In the genomic region with DNA sequence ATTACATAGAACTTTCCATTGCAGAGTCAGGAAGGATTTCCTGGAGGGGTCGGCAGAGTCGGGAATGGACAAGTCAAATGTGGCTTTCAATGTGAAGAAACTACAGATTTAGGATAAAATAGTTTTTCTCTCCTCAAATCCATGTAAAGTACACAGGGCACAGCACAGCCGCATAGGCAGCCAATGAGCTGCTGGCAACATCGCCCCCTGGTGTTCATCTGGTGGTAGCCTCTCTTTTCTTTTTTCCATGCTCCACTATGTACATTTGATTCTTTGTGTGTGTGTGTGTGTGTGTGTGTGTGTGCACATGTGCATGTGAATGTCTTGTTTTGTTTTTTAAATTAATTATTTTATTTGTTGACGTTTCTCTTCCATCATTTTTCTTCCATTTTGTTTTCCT, we compare ENCODE assay signal across 10 mouse cellular contexts.
DNase-seq lines count a peak whose midpoint lies in the region; ATAC-seq and TF ChIP-seq lines count a peak whose summit lies in the region.
"Had no signal": no experiment of that assay in that cellular context is flagged by ENCODE, and none has a peak within 500 bp of the region (broad histone marks: within the 10 kb centered on the region; RNA-seq: fewer than 3 reads in every experiment).

No protein-coding gene starts in this region.

- TF ChIP-seq POLR2A in small intestine, adult 2 months (IDR thresholded peaks at IDR 0.05; ENCODE audit: low read depth, low read length): no peak

- no peak overlapping the region for H3K4me2 ChIP-seq in kidney, embryonic 15.5 days
- H3K4me2 ChIP-seq: embryonic facial prominence, embryonic 15.5 days; neural tube, embryonic 13.5 days had no signal

- no peaks in the 10 kb centered on the region for H3K79me2 ChIP-seq in C2C12 (ENCODE audit: control insufficient read depth, insufficient read depth)

- H3K4me3 ChIP-seq in kidney, embryonic 15.5 days (replicated peaks): no peak overlapping the region
- H3K4me3 ChIP-seq in C2C12 (ENCODE audit: insufficient read depth, poor library complexity, severe bottlenecking): no peak overlapping the region
- H3K4me3 ChIP-seq in small intestine, adult 2 months (ENCODE audit: low read depth, low read length): no peak overlapping the region
- H3K4me3 ChIP-seq: embryonic facial prominence, embryonic 15.5 days; neural tube, embryonic 13.5 days had no signal

- 55% methylated on average over 5 of the region's 5 CpGs for WGBS in kidney, embryonic 15.5 days
- WGBS in small intestine, adult 2 months: 46% methylated on average over 5 of the region's 5 CpGs

- in situ Hi-C loops in Patski (cut with MboI; ENCODE audit: low pct_unique_long_range_greater_than_20kb): no loop called here

- H3K27me3 ChIP-seq in kidney, embryonic 15.5 days: no peaks in the 10 kb centered on the region
- H3K27me3 ChIP-seq in C2C12 (ENCODE audit: control insufficient read depth, insufficient read depth, insufficient read length) (peaks cover 29% of the 10 kb centered on the region), Patski (no peaks in the 10 kb centered on the region)
- no peaks in the 10 kb centered on the region for H3K27me3 ChIP-seq in small intestine, adult 2 months (ENCODE audit: control insufficient read depth, insufficient read depth, low read length)
- H3K27me3 ChIP-seq: embryonic facial prominence, embryonic 15.5 days; neural tube, embryonic 13.5 days had no signal

- CTCF ChIA-PET in Patski (lab: Charles Lee): no interaction called here

- TF ChIP-seq CTCF in C2C12 (IDR thresholded peaks at IDR 0.05; ENCODE audit: control insufficient read depth, insufficient read depth, insufficient read length) (peak; percentile 31), Patski (IDR thresholded peaks at IDR 0.05) (peak; percentile 51)
- peak; percentile 64; the same call in 1 of the 2 replicates for TF ChIP-seq CTCF in small intestine, adult 2 months (IDR thresholded peaks at IDR 0.05; ENCODE audit: extremely low read depth, insufficient read length, insufficient replicate concordance, low read depth, low read length)

- no peak overlapping the region for H3ac ChIP-seq in C2C12 (ENCODE audit: control insufficient read depth, insufficient read length, low read depth)

- H3K9me3 ChIP-seq in kidney, embryonic 15.5 days (replicated peaks): no peaks in the 10 kb centered on the region
- H3K9me3 ChIP-seq: embryonic facial prominence, embryonic 15.5 days; neural tube, embryonic 13.5 days had no signal

- DNase-seq in kidney, adult 18-20 months: peak; percentile 9
- DNase-seq in Patski (ENCODE audit: low read depth, low spot score): no peak
- DNase-seq in embryo, embryonic 11 days: peak; percentile 51
- DNase-seq in frontal cortex, postnatal 36 days (ENCODE audit: low spot score in 2 of 2): no peak
- no peak for DNase-seq in yolk sac, embryonic 10.5 days (ENCODE audit: low spot score)

- no peak overlapping the region for H3K27ac ChIP-seq in kidney, embryonic 15.5 days
- H3K27ac ChIP-seq in small intestine, adult 2 months (ENCODE audit: insufficient read depth, low read depth, low read length): no peak overlapping the region
- H3K27ac ChIP-seq: embryonic facial prominence, embryonic 15.5 days; neural tube, embryonic 13.5 days had no signal

- POLR2A ChIA-PET in Patski (lab: Charles Lee): no interaction called here

- ATAC-seq in kidney, embryonic 15.5 days (replicated peaks; ENCODE audit: low FRiP score): no peak
- ATAC-seq in Patski: no peak

- H3K9ac ChIP-seq in kidney, embryonic 15.5 days: no peak overlapping the region
- H3K9ac ChIP-seq: embryonic facial prominence, embryonic 15.5 days; neural tube, embryonic 13.5 days had no signal

- no peaks in the 10 kb centered on the region for H3K79me3 ChIP-seq in C2C12 (ENCODE audit: low read depth)

- H3K36me3 ChIP-seq in kidney, embryonic 15.5 days: no peaks in the 10 kb centered on the region
- no peaks in the 10 kb centered on the region for H3K36me3 ChIP-seq in C2C12 (ENCODE audit: control insufficient read depth, insufficient read depth)
- H3K36me3 ChIP-seq in small intestine, adult 2 months (ENCODE audit: control insufficient read depth, insufficient read depth, low read length): no peaks in the 10 kb centered on the region
- H3K36me3 ChIP-seq: embryonic facial prominence, embryonic 15.5 days; neural tube, embryonic 13.5 days had no signal

- peaks cover 20% of the 10 kb centered on the region for H3K4me1 ChIP-seq in kidney, embryonic 15.5 days
- H3K4me1 ChIP-seq in small intestine, adult 2 months (ENCODE audit: control insufficient read depth, insufficient read depth, insufficient read length, low read length): no peaks in the 10 kb centered on the region

TF ChIP-seq in C2C12, 6 proteins besides CTCF, POLR2A, EP300 and RAD21:
- TF ChIP-seq FOSL1 (IDR thresholded peaks at IDR 0.05; ENCODE audit: insufficient read depth, low read length, poor library complexity, severe bottlenecking): no peak

Comparison
In these comparisons a context has a peak if more than half of its experiments do, and no peak if none do; other contexts are left out.
1. DNase-seq: peak in kidney, adult 18-20 months (single experiment) and embryo, embryonic 11 days (single experiment); none in Patski (single experiment), frontal cortex, postnatal 36 days (0 of 2) and yolk sac, embryonic 10.5 days (single experiment).
2. Peak in every context shown above with its lines, with median percentiles within 50 percentile points of each other: CTCF ChIP-seq.